Mouse (Mus musculus) lung, embryonic 14.5 days (tissue): ENCODE measurements around the gene Fam207a. TPM values are rescaled to one million over a fixed set of nuclear protein-coding genes. Genes with fewer than 3 reads are reported as not detected.

Experiments used
- ATAC-seq: fragments of 200-750 bp; cut with Nextera tagmentation; 2 replicates; pipeline ENCODE4 v1.8.0; 2017; ENCODE audit warnings: mild to moderate bottlenecking, moderate TSS enrichment, moderate library complexity; ENCODE audit not compliant: insufficient read depth
- DNase-seq: peaks from one replicate; pipeline ENCODE4 v3.0.0-alpha.2; 2015
- H3K27ac ChIP-seq: fragments of 300-500 bp; sonication (generic); 2 replicates; pipeline ENCODE4 v1.5.1; 2014; ENCODE audit warnings: low read depth, mild to moderate bottlenecking, moderate library complexity
- H3K27me3 ChIP-seq: fragments of 300-500 bp; sonication (generic); 2 replicates; pipeline ENCODE4 v1.6.1; 2014; ENCODE audit warnings: low read length, control low read depth; ENCODE audit not compliant: insufficient read depth
- H3K36me3 ChIP-seq: fragments of 300-500 bp; sonication (generic); 2 replicates; pipeline ENCODE4 v1.6.1; 2014; ENCODE audit warnings: control low read depth; ENCODE audit not compliant: insufficient read depth
- H3K4me1 ChIP-seq: fragments of 300-500 bp; sonication (generic); 2 replicates; pipeline ENCODE4 v1.6.1; 2014; ENCODE audit warnings: antibody characterized with exemption, control low read depth; ENCODE audit not compliant: insufficient read depth
- H3K4me2 ChIP-seq: fragments of 300-500 bp; sonication (generic); 2 replicates; pipeline ENCODE4 v1.6.1; 2014; ENCODE audit warnings: mild to moderate bottlenecking
- H3K4me3 ChIP-seq: fragments of 300-500 bp; sonication (generic); 2 replicates; pipeline ENCODE4 v1.5.1; 2014; ENCODE audit warnings: low read depth, low read length
- H3K9ac ChIP-seq: fragments of 300-500 bp; sonication (generic); 2 replicates; pipeline ENCODE4 v1.6.1; 2014
- H3K9me3 ChIP-seq: fragments of 300-500 bp; sonication (generic); 2 replicates; pipeline ENCODE4 v1.6.1; 2016; ENCODE audit warnings: low read depth, low read length, control low read depth
- CTCF ChIP-seq: IDR thresholded peaks from 2 replicates; pipeline ENCODE4 v1.5.1; 2016; ENCODE audit warnings: antibody characterized with exemption, low read depth
- WGBS: fragments of 180-500 bp; shearing (Covaris S2); extraction: QIAGEN DNeasy Blood & Tissue Kit; methylation state at CpG from one replicate; pipeline ENCODE4 v1.1.7; 2014; 5-methylcytosine and 5-hydroxymethylcytosine counted together
- polyA plus RNA-seq: library from polyadenylated mRNA; unstranded; fragments of >200 nt; fragmentation: Nextera tagmentation; extraction: Ambion mirVana; gene quantifications from 2 replicates; pipeline ENCODE4 v1.2.1, GENCODE M21; 2014

Fam207a gene
- polyA plus RNA-seq, 1 experiment from 2014 or later = 43.8 TPM

- TF ChIP-seq CTCF = no peak
- Histone ChIP-seq H3K36me3 (peaks cover 80% of the 10 kb centered on the region), H3K9me3 (no peaks in the 10 kb centered on the region), H3K4me3 (no peak overlapping the region), H3K27ac (peak overlapping the region; percentile 80), H3K27me3 (no peaks in the 10 kb centered on the region), H3K4me1 (peaks cover 13% of the 10 kb centered on the region; the same call in 1 of the 2 replicates), H3K4me2 (no peak overlapping the region), H3K9ac (no peak overlapping the region)
- ATAC-seq (no peak), DNase-seq (peak; percentile 52)
- 83% methylated on average over 6 of the region's 6 CpGs for WGBS
Measured at GRCm38 (mm10) chr10:77504143-77504542, 11.4 kb downstream of the Fam207a start.

DNA sequence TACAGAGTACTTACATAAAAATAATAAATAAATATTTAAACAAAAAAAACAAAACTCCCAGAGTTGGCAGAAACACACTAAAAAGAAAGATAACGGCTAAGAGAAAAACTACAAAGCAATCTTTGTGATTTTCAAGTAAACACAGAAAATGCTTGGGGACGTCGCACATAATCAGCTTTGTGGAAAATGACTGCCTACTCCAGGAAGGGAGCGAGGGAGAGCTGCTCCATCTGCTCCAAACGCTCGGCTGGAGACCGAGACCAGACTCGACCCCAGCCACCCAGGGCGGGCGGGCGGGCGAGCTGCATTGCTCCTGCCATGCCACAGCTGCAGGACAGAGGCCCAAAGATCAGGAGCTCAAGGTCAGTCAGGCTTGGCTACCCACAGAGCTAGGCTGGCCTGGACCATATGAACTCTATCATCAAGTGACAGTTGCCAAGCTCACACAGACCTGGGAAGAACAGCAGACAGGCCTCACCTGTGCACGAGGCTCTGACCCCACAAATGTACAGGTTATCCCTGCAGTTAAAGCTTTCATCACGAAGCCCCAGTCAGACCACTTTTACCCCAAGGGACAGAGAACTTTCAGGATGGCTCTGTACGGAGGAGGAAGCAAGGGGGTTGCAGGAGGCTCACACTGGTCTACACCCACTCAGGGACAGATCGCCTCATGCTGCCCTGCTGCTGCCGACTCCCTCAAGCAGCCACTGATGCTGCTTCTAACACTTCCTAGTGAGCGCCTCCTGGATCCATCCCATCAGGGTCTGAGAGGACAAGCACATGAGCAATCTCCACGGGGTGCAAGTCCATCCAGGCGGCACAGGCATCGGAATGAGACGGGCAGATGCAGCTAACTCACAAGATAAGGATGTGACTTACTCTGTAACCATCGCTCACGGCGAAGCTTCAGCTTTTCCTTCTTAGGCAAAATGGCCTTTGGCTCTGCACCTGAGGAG is 12.3 kb downstream of the Fam207a start:
- Histone ChIP-seq H3K9ac (no peak overlapping the region), H3K4me3 (no peak overlapping the region), H3K27ac (peak overlapping the region; percentile 80), H3K4me1 (peaks cover 13% of the 10 kb centered on the region; the same call in 1 of the 2 replicates), H3K9me3 (no peaks in the 10 kb centered on the region), H3K27me3 (no peaks in the 10 kb centered on the region), H3K4me2 (no peak overlapping the region), H3K36me3 (peaks cover 72% of the 10 kb centered on the region)
- 56% methylated on average over 25 of the region's 25 CpGs for WGBS
- peak; percentile 92 for DNase-seq
- TF ChIP-seq CTCF = no peak
- ATAC-seq = peak; percentile 77

DNA sequence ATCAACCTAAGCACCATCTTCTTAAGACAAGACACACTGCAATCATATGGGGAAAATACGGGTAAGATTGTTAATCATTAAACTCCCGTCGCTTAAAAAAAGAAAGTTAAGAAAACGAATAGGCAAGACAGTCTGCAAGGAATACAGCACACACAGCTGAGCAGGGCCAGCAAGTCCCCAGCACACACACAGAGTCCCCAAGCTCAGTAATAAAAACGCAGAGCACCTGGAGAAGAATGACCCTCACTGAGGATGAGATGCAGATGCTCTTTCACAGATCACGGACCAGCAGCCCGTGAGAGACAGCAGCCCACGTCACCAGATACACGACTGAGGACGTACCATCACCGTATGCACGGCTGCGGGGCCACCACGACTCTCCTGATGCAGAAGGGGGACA is 14.9 kb downstream of the Fam207a start:
- Histone ChIP-seq H3K36me3 (peaks cover 65% of the 10 kb centered on the region), H3K9me3 (no peaks in the 10 kb centered on the region), H3K27me3 (no peaks in the 10 kb centered on the region), H3K4me2 (no peak overlapping the region; the same call in 1 of the 2 replicates), H3K4me1 (peaks cover 25% of the 10 kb centered on the region), H3K9ac (no peak overlapping the region), H3K4me3 (no peak overlapping the region), H3K27ac (peak overlapping the region; percentile 78)
- no peak for DNase-seq
- ATAC-seq = no peak
- no peak for TF ChIP-seq CTCF
- 31% methylated on average over 14 of the region's 14 CpGs for WGBS

DNA sequence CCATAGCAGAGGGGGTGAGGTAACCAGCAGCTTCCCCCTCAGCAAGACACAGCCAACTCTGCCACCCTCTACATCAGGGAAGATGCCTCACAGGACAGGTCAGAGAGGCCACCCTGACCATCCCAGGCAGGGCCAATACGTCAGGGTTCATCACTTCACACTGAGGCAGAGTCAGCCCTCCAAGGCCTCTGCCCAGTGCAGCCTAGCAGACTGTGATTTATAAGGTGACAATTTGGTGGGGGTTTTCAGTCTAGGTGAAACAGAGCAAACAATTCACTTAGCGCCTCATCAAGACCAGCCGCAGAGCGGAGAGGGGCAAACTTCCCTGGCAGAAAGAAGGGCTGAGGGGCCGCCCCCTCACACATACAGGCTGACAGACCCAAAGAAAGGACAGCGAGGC is 17.3 kb downstream of the Fam207a start:
- Histone ChIP-seq H3K27ac (peak overlapping the region; percentile 78), H3K4me1 (peaks cover 25% of the 10 kb centered on the region), H3K4me3 (no peak overlapping the region), H3K27me3 (no peaks in the 10 kb centered on the region), H3K4me2 (no peak overlapping the region; the same call in 1 of the 2 replicates), H3K36me3 (peaks cover 63% of the 10 kb centered on the region), H3K9me3 (no peaks in the 10 kb centered on the region), H3K9ac (no peak overlapping the region)
- WGBS = 33% methylated on average over 6 of the region's 6 CpGs
- DNase-seq = peak; percentile 94
- peak; percentile 83 for ATAC-seq
- TF ChIP-seq CTCF = no peak

DNA sequence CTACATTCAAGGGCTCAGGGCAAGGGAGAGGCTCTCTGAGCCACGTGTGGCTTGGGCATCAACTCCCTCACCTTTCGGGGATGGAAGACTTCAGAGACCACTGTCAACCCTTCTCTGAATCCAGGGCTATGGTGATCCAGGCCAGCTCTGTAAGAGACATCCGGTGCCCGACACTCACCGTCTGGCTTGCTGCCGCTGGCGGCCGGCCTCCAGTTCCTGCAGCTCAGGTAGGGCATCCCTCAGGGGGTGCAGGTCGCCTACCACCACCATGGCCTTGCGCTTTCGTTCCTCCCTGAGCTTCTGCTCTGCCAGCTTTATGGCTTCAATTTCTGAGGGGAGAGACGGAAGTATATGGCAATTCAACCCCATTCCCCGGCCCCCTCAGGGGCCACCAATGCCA is 18.4 kb downstream of the Fam207a start:
- H3K4me3 ChIP-seq = no peak overlapping the region

GRCm38 (mm10) chr10:77492885-77493284 is 22.7 kb downstream of the Fam207a start:
- Histone ChIP-seq H3K4me1 (peaks cover 10% of the 10 kb centered on the region), H3K4me3 (no peak overlapping the region), H3K27me3 (no peaks in the 10 kb centered on the region), H3K36me3 (peaks cover 78% of the 10 kb centered on the region), H3K27ac (no peak overlapping the region), H3K4me2 (no peak overlapping the region), H3K9ac (no peak overlapping the region), H3K9me3 (no peaks in the 10 kb centered on the region)
- ATAC-seq = no peak
- TF ChIP-seq CTCF = peak; percentile 6; the same call in 1 of the 2 replicates
- 97% methylated on average over 3 of the region's 3 CpGs for WGBS
- DNase-seq = no peak

More for the DNA sequence above, 18.4 kb downstream of the Fam207a start:
- Histone ChIP-seq H3K27ac (peak overlapping the region; percentile 78), H3K4me2 (no peak overlapping the region), H3K36me3 (peaks cover 63% of the 10 kb centered on the region), H3K27me3 (no peaks in the 10 kb centered on the region), H3K4me1 (peaks cover 25% of the 10 kb centered on the region), H3K9ac (no peak overlapping the region), H3K9me3 (no peaks in the 10 kb centered on the region)
- DNase-seq (no peak), ATAC-seq (no peak)
- no peak for TF ChIP-seq CTCF
- WGBS = 92% methylated on average over 13 of the region's 13 CpGs

DNA sequence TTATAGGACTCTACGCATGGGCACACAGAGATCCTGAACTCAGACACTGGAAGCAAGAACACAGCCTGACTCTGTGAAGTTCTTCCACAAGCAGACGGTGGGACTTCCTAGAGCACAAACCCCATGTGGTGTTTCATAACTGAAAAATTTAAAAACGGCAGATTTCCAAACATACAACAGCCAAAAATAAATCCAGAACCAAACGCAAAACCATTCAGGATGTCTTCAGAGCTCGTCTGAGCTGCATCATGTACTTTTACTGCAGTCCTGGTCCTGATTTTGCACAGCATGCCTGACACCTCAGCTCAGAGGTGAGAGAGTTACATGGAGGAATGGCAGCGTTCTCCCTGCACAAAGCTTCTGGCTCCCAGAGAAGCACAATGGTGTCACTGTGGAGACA is 24.0 kb downstream of the Fam207a start:
- TF ChIP-seq CTCF = no peak
- Histone ChIP-seq H3K27me3 (no peaks in the 10 kb centered on the region), H3K4me1 (peaks cover 4% of the 10 kb centered on the region; the same call in 1 of the 2 replicates), H3K4me2 (no peak overlapping the region), H3K9me3 (no peaks in the 10 kb centered on the region), H3K36me3 (peaks cover 82% of the 10 kb centered on the region), H3K9ac (no peak overlapping the region), H3K27ac (no peak overlapping the region), H3K4me3 (no peak overlapping the region)
- ATAC-seq (no peak), DNase-seq (no peak)
- 78% methylated on average over 6 of the region's 6 CpGs for WGBS
